Mouse (Mus musculus) liver, embryonic 14.5 days (tissue): ENCODE results near the gene Fgf8.

Source experiments
- CTCF ChIP-seq: IDR thresholded peaks from 2 replicates; pipeline ENCODE4 v1.5.1; 2016; ENCODE audit warnings: antibody characterized with exemption, low read depth, control low read depth
- EP300 ChIP-seq: IDR thresholded peaks from 2 replicates; pipeline ENCODE4 v1.6.1; 2016; ENCODE audit warnings: antibody characterized with exemption, low read depth

GRCm38 (mm10) chr19:45753551-45753950 is 10.8 kb upstream of the Fgf8 start:
- TF ChIP-seq EP300 = no peak
- TF ChIP-seq CTCF = no peak
